Mouse (Mus musculus) cortical plate, adult 2 months (tissue): ENCODE results near the gene Zdhhc23.

Experiments
- CTCF ChIP-seq: fragments of 200-500 bp; IDR thresholded peaks from 2 replicates; pipeline ENCODE4 v1.5.1; 2011; ENCODE audit warnings: mild to moderate bottlenecking, control low read depth, low read length; ENCODE audit not compliant: insufficient read depth; ENCODE audit errors: extremely low read depth
- POLR2A ChIP-seq: fragments of 200-500 bp; IDR thresholded peaks from 2 replicates; pipeline ENCODE4 v1.6.1; 2011; ENCODE audit warnings: mild to moderate bottlenecking, low read length, control low read depth; ENCODE audit not compliant: insufficient read depth; ENCODE audit errors: extremely low read depth

- no peak for TF ChIP-seq CTCF
- TF ChIP-seq POLR2A = no peak
Measured at GRCm38 (mm10) chr16:43918867-43919266, 60.7 kb downstream of the Zdhhc23 start.
